Mouse (Mus musculus): ENCODE data around the gene Ubtd1. TPM values are rescaled to one million over a fixed set of nuclear protein-coding genes. Genes with fewer than 3 reads are reported as not detected.

The Ubtd1 gene
- polyA plus RNA-seq, 1 experiment from 2014 or later: 9.2 TPM

DNA sequence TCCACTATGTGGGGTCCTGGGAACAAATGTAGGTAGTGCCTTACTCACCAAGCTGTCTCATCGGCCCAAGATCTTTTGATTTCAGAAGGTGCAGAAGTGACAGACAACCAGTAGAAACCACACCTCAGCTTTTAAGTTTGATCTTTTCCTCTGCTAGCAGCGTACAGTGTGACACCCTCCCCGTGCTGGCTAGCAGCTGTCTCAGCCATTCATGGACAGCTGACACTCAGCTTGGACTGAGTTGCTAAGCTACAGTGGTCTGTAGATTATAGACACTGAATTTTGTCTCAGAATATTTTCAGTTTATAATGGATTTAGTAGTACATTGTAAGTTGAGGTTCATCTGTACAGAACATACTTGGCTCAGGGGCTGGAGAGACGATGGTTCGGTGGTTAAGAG is 49.5 kb downstream of the Ubtd1 start:
- H3K4me2 ChIP-seq (replicated peaks): no peak overlapping the region
- no peaks in the 10 kb centered on the region for H3K4me1 ChIP-seq (replicated peaks; ENCODE audit: control insufficient read depth, insufficient read depth, low read length)
- DNase-seq (ENCODE audit: low spot score): no peak
- no peaks in the 10 kb centered on the region for H3K27me3 ChIP-seq (ENCODE audit: control insufficient read depth, insufficient read depth, low read length)
- no peaks in the 10 kb centered on the region for H3K36me3 ChIP-seq (replicated peaks; ENCODE audit: control insufficient read depth, insufficient read depth)
- H3K4me3 ChIP-seq (replicated peaks; ENCODE audit: low read length): no peak overlapping the region
- no peaks in the 10 kb centered on the region for H3K9me3 ChIP-seq (ENCODE audit: control insufficient read depth, low read length)
- 85% methylated on average over 5 of the region's 5 CpGs for WGBS
- no peak overlapping the region for H3K27ac ChIP-seq
- H3K9ac ChIP-seq: no peak overlapping the region
- no peak for ATAC-seq (ENCODE audit: low FRiP score)

- H3K27ac ChIP-seq: no peak overlapping the region
- DNase-seq (ENCODE audit: low spot score): no peak
- no peaks in the 10 kb centered on the region for H3K9me3 ChIP-seq (ENCODE audit: control insufficient read depth, low read length)
- no peak overlapping the region for H3K4me2 ChIP-seq (replicated peaks)
- H3K27me3 ChIP-seq (ENCODE audit: control insufficient read depth, insufficient read depth, low read length): no peaks in the 10 kb centered on the region
- H3K4me1 ChIP-seq (replicated peaks; ENCODE audit: control insufficient read depth, insufficient read depth, low read length): no peaks in the 10 kb centered on the region
- H3K36me3 ChIP-seq (replicated peaks; ENCODE audit: control insufficient read depth, insufficient read depth): no peaks in the 10 kb centered on the region
- WGBS: 83% methylated on average over 14 of the region's 14 CpGs
- no peak overlapping the region for H3K4me3 ChIP-seq (replicated peaks; ENCODE audit: low read length)
- ATAC-seq (ENCODE audit: low FRiP score): no peak
- no peak overlapping the region for H3K9ac ChIP-seq
Measured at GRCm38 (mm10) chr19:42033611-42034010, 52.0 kb downstream of the Ubtd1 start.

- Histone ChIP-seq H3K9ac (no peak overlapping the region), H3K9me3 (ENCODE audit: control insufficient read depth, low read length) (no peaks in the 10 kb centered on the region), H3K27me3 (ENCODE audit: control insufficient read depth, insufficient read depth, low read length) (no peaks in the 10 kb centered on the region), H3K4me3 (replicated peaks; ENCODE audit: low read length) (no peak overlapping the region), H3K4me1 (replicated peaks; ENCODE audit: control insufficient read depth, insufficient read depth, low read length) (no peaks in the 10 kb centered on the region), H3K4me2 (replicated peaks) (no peak overlapping the region), H3K36me3 (replicated peaks; ENCODE audit: control insufficient read depth, insufficient read depth) (no peaks in the 10 kb centered on the region), H3K27ac (no peak overlapping the region)
- no peak for DNase-seq (ENCODE audit: low spot score)
- 74% methylated on average over 9 of the region's 9 CpGs for WGBS
- 0 out of 2 replicates have a peak, but pooled peaks have one; percentile 34 for ATAC-seq (ENCODE audit: low FRiP score)
Measured at GRCm38 (mm10) chr19:42034146-42034775, 52.7 kb downstream of the Ubtd1 start.

DNA sequence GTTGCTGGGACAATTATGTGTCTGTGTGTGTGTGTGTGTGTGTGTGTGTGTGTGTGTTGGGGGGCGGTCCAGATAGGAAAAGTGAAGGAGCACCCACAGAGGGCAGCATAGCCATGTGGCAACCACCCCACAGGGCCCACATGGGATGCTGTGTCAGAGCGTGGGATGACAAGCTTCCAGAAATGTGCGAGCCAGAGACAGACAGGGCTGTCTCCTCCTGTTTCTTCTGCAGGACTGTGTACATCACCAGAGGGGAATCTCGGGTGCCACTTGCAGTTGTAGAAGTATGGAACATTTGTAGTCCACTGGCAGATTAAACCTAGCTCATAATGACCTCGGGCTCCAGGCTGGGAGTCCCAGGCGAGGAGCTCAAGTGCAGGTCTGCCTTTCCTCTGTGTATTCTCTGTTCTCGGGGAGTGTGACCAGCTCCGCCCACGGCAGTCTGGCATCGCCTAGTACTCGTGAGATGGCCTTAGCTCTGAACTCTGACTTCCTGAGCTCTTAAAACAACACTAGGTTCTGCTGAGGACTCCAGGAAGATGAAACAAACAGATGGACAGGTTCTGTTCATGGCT is 53.4 kb downstream of the Ubtd1 start:
- 61% methylated on average over 11 of the region's 11 CpGs for WGBS
- H3K36me3 ChIP-seq (replicated peaks; ENCODE audit: control insufficient read depth, insufficient read depth): no peaks in the 10 kb centered on the region

DNA sequence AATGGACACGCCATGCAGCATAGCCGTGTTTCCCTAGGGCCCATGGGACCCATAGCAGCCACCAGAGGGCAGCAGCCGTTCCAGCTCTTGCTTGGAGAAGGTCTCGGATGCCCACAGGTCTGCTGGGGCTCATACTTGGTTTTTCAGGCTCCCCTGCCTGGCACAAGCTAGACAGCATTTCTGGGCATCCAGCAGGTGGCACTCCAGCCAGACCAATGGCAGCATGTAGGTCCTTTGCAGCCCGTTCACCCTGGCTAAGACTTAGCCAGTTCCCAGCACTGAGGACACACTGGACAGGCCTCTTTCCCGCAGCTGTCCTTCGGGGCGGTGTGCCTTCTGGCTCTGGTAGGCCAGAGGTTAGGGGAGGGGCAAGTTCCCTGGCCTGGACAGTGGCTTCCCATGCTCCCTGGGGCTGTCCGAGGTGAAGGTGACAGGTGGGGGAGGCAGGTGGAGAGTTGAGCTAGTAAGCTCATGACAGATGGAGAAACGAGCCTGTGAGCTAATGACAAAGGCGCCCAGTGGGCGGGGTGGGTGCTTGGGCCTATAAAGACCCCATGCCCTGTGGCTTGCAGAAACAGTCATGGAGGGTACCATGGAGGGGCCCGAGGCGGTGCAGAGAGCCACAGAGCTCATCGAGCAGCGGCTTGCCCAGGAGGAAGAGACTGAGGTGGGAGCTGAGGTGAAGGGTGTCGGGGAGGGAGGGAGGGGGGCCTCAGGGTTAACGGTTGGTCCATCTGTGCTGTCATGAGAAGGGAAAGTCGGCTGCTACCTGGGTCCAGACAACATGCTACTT is 54.1 kb downstream of the Ubtd1 start, which contains the start of gene Ankrd2:
Gene Ankrd2, plus strand, starts transcription at position 545 of the 793 bp plus-strand sequence.
- ATAC-seq (ENCODE audit: low FRiP score): peak; percentile 80
- no peak within 1 kb of the TSS for H3K27ac ChIP-seq
- DNase-seq (ENCODE audit: low spot score): peak; percentile 78
- H3K36me3 ChIP-seq (replicated peaks; ENCODE audit: control insufficient read depth, insufficient read depth): no peaks in the 10 kb centered on the region
- H3K4me3 ChIP-seq (replicated peaks; ENCODE audit: low read length): no peak within 1 kb of the TSS
- 64% methylated on average over 18 of the region's 19 CpGs for WGBS
- no peaks in the 10 kb centered on the region for H3K4me1 ChIP-seq (replicated peaks; ENCODE audit: control insufficient read depth, insufficient read depth, low read length)
- H3K9ac ChIP-seq: no peak within 1 kb of the TSS
- no peaks in the 10 kb centered on the region for H3K27me3 ChIP-seq (ENCODE audit: control insufficient read depth, insufficient read depth, low read length)
- H3K4me2 ChIP-seq (replicated peaks): no peak within 1 kb of the TSS
- H3K9me3 ChIP-seq (ENCODE audit: control insufficient read depth, low read length): no peaks in the 10 kb centered on the region

More for the DNA sequence above, 53.4 kb downstream of the Ubtd1 start:
- ATAC-seq (ENCODE audit: low FRiP score) (no peak), DNase-seq (ENCODE audit: low spot score) (no peak)
- Histone ChIP-seq H3K27ac (no peak overlapping the region), H3K9ac (no peak overlapping the region), H3K9me3 (ENCODE audit: control insufficient read depth, low read length) (no peaks in the 10 kb centered on the region), H3K4me1 (replicated peaks; ENCODE audit: control insufficient read depth, insufficient read depth, low read length) (no peaks in the 10 kb centered on the region), H3K4me3 (replicated peaks; ENCODE audit: low read length) (no peak overlapping the region), H3K27me3 (ENCODE audit: control insufficient read depth, insufficient read depth, low read length) (no peaks in the 10 kb centered on the region), H3K4me2 (replicated peaks) (no peak overlapping the region)

DNA sequence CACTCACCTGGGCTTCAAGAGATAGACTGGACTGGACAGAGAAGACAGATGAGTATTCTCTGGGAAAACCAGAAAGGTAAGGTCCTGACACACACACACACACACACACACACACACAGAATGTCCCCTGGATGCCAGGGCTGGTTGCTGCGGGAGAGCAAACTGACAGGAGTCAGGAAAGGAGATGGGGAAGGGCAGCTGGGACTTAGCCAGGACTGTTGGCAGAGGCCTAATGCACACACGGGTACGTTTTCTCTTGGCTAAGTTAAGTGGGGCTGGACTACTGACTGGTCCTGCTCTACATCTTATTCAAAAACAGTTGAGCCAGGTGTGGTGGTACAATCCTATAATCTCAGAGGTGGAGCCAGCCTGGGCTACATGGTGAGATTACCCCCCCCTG is 54.8 kb downstream of the Ubtd1 start:
- no peaks in the 10 kb centered on the region for H3K4me1 ChIP-seq (replicated peaks; ENCODE audit: control insufficient read depth, insufficient read depth, low read length)
- ATAC-seq (ENCODE audit: low FRiP score) (no peak), DNase-seq (ENCODE audit: low spot score) (no peak)
- no peak overlapping the region for H3K4me2 ChIP-seq (replicated peaks)
- H3K27ac ChIP-seq: no peak overlapping the region
- 79% methylated on average over 3 of the region's 3 CpGs for WGBS
- no peak overlapping the region for H3K9ac ChIP-seq
- H3K36me3 ChIP-seq (replicated peaks; ENCODE audit: control insufficient read depth, insufficient read depth): no peaks in the 10 kb centered on the region
- H3K4me3 ChIP-seq (replicated peaks; ENCODE audit: low read length): no peak overlapping the region
- no peaks in the 10 kb centered on the region for H3K27me3 ChIP-seq (ENCODE audit: control insufficient read depth, insufficient read depth, low read length)
- H3K9me3 ChIP-seq (ENCODE audit: control insufficient read depth, low read length): no peaks in the 10 kb centered on the region

- H3K4me3 ChIP-seq (replicated peaks; ENCODE audit: low read length): no peak overlapping the region
- H3K9me3 ChIP-seq (ENCODE audit: control insufficient read depth, low read length): no peaks in the 10 kb centered on the region
- DNase-seq (ENCODE audit: low spot score) (no peak), ATAC-seq (ENCODE audit: low FRiP score) (no peak)
- H3K4me2 ChIP-seq (replicated peaks): no peak overlapping the region
- WGBS: 83% methylated on average over 10 of the region's 11 CpGs
- no peak overlapping the region for H3K9ac ChIP-seq
- H3K4me1 ChIP-seq (replicated peaks; ENCODE audit: control insufficient read depth, insufficient read depth, low read length): no peaks in the 10 kb centered on the region
- H3K27ac ChIP-seq: no peak overlapping the region
- no peaks in the 10 kb centered on the region for H3K36me3 ChIP-seq (replicated peaks; ENCODE audit: control insufficient read depth, insufficient read depth)
- no peaks in the 10 kb centered on the region for H3K27me3 ChIP-seq (ENCODE audit: control insufficient read depth, insufficient read depth, low read length)
Measured at GRCm38 (mm10) chr19:42037167-42037702, 55.7 kb downstream of the Ubtd1 start.

- Histone ChIP-seq H3K4me3 (replicated peaks; ENCODE audit: low read length) (no peak overlapping the region), H3K27ac (no peak overlapping the region), H3K27me3 (ENCODE audit: control insufficient read depth, insufficient read depth, low read length) (no peaks in the 10 kb centered on the region), H3K9ac (no peak overlapping the region), H3K9me3 (ENCODE audit: control insufficient read depth, low read length) (no peaks in the 10 kb centered on the region), H3K36me3 (replicated peaks; ENCODE audit: control insufficient read depth, insufficient read depth) (no peaks in the 10 kb centered on the region), H3K4me2 (replicated peaks) (no peak overlapping the region), H3K4me1 (replicated peaks; ENCODE audit: control insufficient read depth, insufficient read depth, low read length) (no peaks in the 10 kb centered on the region)
- DNase-seq (ENCODE audit: low spot score) (no peak), ATAC-seq (ENCODE audit: low FRiP score) (no peak)
- 91% methylated on average over 12 of the region's 12 CpGs for WGBS
Measured at GRCm38 (mm10) chr19:42038310-42038709, 56.7 kb downstream of the Ubtd1 start.

GRCm38 (mm10) chr19:42043988-42044387 is 62.4 kb downstream of the Ubtd1 start:
- Histone ChIP-seq H3K9me3 (ENCODE audit: control insufficient read depth, low read length) (no peaks in the 10 kb centered on the region), H3K9ac (no peak overlapping the region), H3K4me2 (replicated peaks) (no peak overlapping the region), H3K4me3 (replicated peaks; ENCODE audit: low read length) (no peak overlapping the region), H3K27ac (no peak overlapping the region), H3K4me1 (replicated peaks; ENCODE audit: control insufficient read depth, insufficient read depth, low read length) (no peaks in the 10 kb centered on the region), H3K27me3 (ENCODE audit: control insufficient read depth, insufficient read depth, low read length) (no peaks in the 10 kb centered on the region), H3K36me3 (replicated peaks; ENCODE audit: control insufficient read depth, insufficient read depth) (no peaks in the 10 kb centered on the region)
- 95% methylated on average over 6 of the region's 6 CpGs for WGBS
- no peak for ATAC-seq (ENCODE audit: low FRiP score)
- no peak for DNase-seq (ENCODE audit: low spot score)
